Mouse (Mus musculus) embryonic facial prominence, embryonic 14.5 days (tissue): Measurements from ENCODE around the gene Pum2. TPM values are rescaled to one million over a fixed set of nuclear protein-coding genes. Genes with fewer than 3 reads are reported as not detected.
"Not testable (repeated sequence)": the region's sequence is repeated elsewhere in the genome, so short reads cannot be mapped to it uniquely, and the experiment has no call there.

Experiments used
- ATAC-seq: fragments of 200-750 bp; cut with Nextera tagmentation; 2 replicates; pipeline ENCODE4 v1.8.0; 2017; ENCODE audit warnings: low read depth, moderate number of reproducible peaks, moderate TSS enrichment
- DNase-seq: peaks from one replicate; pipeline ENCODE4 v3.0.0-alpha.2; 2015; ENCODE audit warnings: low spot score
- H3K27ac ChIP-seq: fragments of 300-500 bp; sonication (generic); replicated peaks from 2 replicates; pipeline ENCODE4 v1.5.1; 2014; ENCODE audit warnings: low read depth, mild to moderate bottlenecking, low read length, moderate library complexity
- H3K27me3 ChIP-seq: fragments of 300-500 bp; sonication (generic); replicated peaks from 2 replicates; pipeline ENCODE4 v1.6.1; 2014; ENCODE audit warnings: low read length; ENCODE audit not compliant: control insufficient read depth, insufficient read depth
- H3K36me3 ChIP-seq: fragments of 300-500 bp; sonication (generic); 2 replicates; pipeline ENCODE4 v1.6.1; 2014; ENCODE audit warnings: low read length, mixed read lengths; ENCODE audit not compliant: control insufficient read depth, insufficient read depth
- H3K4me1 ChIP-seq: fragments of 300-500 bp; sonication (generic); 2 replicates; pipeline ENCODE4 v1.6.1; 2014; ENCODE audit warnings: antibody characterized with exemption, low read length; ENCODE audit not compliant: control insufficient read depth, insufficient read depth
- H3K4me2 ChIP-seq: fragments of 300-500 bp; sonication (generic); 2 replicates; pipeline ENCODE4 v1.6.1; 2014; ENCODE audit warnings: low read depth, mild to moderate bottlenecking, low read length, moderate library complexity, mixed read lengths
- H3K4me3 ChIP-seq: fragments of 300-500 bp; sonication (generic); 2 replicates; pipeline ENCODE4 v1.5.1; 2014; ENCODE audit warnings: low read depth, mild to moderate bottlenecking, low read length
- H3K9ac ChIP-seq: fragments of 300-500 bp; sonication (generic); 2 replicates; pipeline ENCODE4 v1.6.1; 2014; ENCODE audit warnings: low read depth, mild to moderate bottlenecking, low read length, moderate library complexity, mixed read lengths
- H3K9me3 ChIP-seq: fragments of 300-500 bp; sonication (generic); 2 replicates; pipeline ENCODE4 v1.6.1; 2016; ENCODE audit warnings: low read length; ENCODE audit not compliant: control insufficient read depth
- WGBS: fragments of 180-500 bp; shearing (Covaris S2); extraction: QIAGEN DNeasy Blood & Tissue Kit; methylation state at CpG from one replicate; pipeline ENCODE4 v1.1.7; 2014; 5-methylcytosine and 5-hydroxymethylcytosine counted together
- polyA plus RNA-seq: library from polyadenylated mRNA; unstranded; fragments of >200 nt; fragmentation: Nextera tagmentation; extraction: Ambion mirVana; gene quantifications from 2 replicates; pipeline ENCODE4 v1.2.1, GENCODE M21; 2014

The Pum2 gene
- polyA plus RNA-seq = 52.7 and 56.1 TPM in 2 replicates

- peak within 1 kb of the TSS; percentile 90 for H3K4me3 ChIP-seq
- H3K4me2 ChIP-seq = peak within 1 kb of the TSS; percentile 87
- peak within 1 kb of the TSS; percentile 97 for H3K27ac ChIP-seq
- H3K9me3 ChIP-seq = no peaks in the 10 kb centered on the region
- no CpG with 5 or more reads among the region's 41 CpGs for WGBS
- no peaks in the 10 kb centered on the region for H3K27me3 ChIP-seq
- H3K4me1 ChIP-seq = peaks cover 24% of the 10 kb centered on the region
- peak within 1 kb of the TSS; percentile 100 for H3K9ac ChIP-seq
- peak; percentile 97 for DNase-seq
- H3K36me3 ChIP-seq = no peaks in the 10 kb centered on the region
- ATAC-seq = peak; percentile 97
Measured at GRCm38 (mm10) chr12:8673974-8674306, at the start of gene Pum2. Gene Pum2, plus strand, starts transcription at chr12:8674134.

GRCm38 (mm10) chr12:8629537-8629936 is 44.4 kb upstream of the Pum2 start:
- 94% methylated on average over 6 of the region's 6 CpGs for WGBS

GRCm38 (mm10) chr12:8631691-8632090 is 42.2 kb upstream of the Pum2 start:
- Histone ChIP-seq H3K27me3 (no peaks in the 10 kb centered on the region), H3K9me3 (no peaks in the 10 kb centered on the region), H3K27ac (no peak overlapping the region), H3K4me1 (no peaks in the 10 kb centered on the region), H3K36me3 (no peaks in the 10 kb centered on the region), H3K9ac (no peak overlapping the region), H3K4me3 (no peak overlapping the region), H3K4me2 (no peak overlapping the region)
- ATAC-seq (no peak), DNase-seq (no peak)
- 92% methylated on average over 1 of the region's 1 CpGs for WGBS

More at GRCm38 (mm10) chr12:8629537-8629936, 44.4 kb upstream of the Pum2 start:
- no peaks in the 10 kb centered on the region for H3K27me3 ChIP-seq
- H3K9me3 ChIP-seq = no peaks in the 10 kb centered on the region
- no peak overlapping the region for H3K4me2 ChIP-seq
- H3K4me1 ChIP-seq = no peaks in the 10 kb centered on the region
- no peak for ATAC-seq
- no peak for DNase-seq
- no peak overlapping the region for H3K4me3 ChIP-seq
- no peaks in the 10 kb centered on the region for H3K36me3 ChIP-seq
- no peak overlapping the region for H3K9ac ChIP-seq
- H3K27ac ChIP-seq = no peak overlapping the region

- ATAC-seq = no peak
- H3K36me3 ChIP-seq = no peaks in the 10 kb centered on the region
- H3K9ac ChIP-seq = no peak overlapping the region
- no peak overlapping the region for H3K4me2 ChIP-seq
- no peaks in the 10 kb centered on the region for H3K27me3 ChIP-seq
- WGBS = 97% methylated on average over 2 of the region's 2 CpGs
- no peak overlapping the region for H3K4me3 ChIP-seq
- H3K4me1 ChIP-seq = no peaks in the 10 kb centered on the region
- no peaks in the 10 kb centered on the region for H3K9me3 ChIP-seq
- no peak for DNase-seq
- H3K27ac ChIP-seq = no peak overlapping the region
Measured at GRCm38 (mm10) chr12:8632737-8633365, 41.1 kb upstream of the Pum2 start.

GRCm38 (mm10) chr12:8634306-8634705 is 39.6 kb upstream of the Pum2 start:
- ATAC-seq = no peak
- 91% methylated on average over 1 of the region's 1 CpGs for WGBS
- no peaks in the 10 kb centered on the region for H3K36me3 ChIP-seq

GRCm38 (mm10) chr12:8635546-8635945 is 38.4 kb upstream of the Pum2 start:
- no peaks in the 10 kb centered on the region for H3K36me3 ChIP-seq
- H3K9me3 ChIP-seq = no peaks in the 10 kb centered on the region
- no peaks in the 10 kb centered on the region for H3K27me3 ChIP-seq
- ATAC-seq (no peak), DNase-seq (no peak)
- H3K4me1 ChIP-seq = no peaks in the 10 kb centered on the region
- WGBS = 95% methylated on average over 4 of the region's 4 CpGs
- no peak overlapping the region for H3K9ac ChIP-seq
- no peak overlapping the region for H3K27ac ChIP-seq
- no peak overlapping the region for H3K4me2 ChIP-seq
- no peak overlapping the region for H3K4me3 ChIP-seq

More at GRCm38 (mm10) chr12:8634306-8634705, 39.6 kb upstream of the Pum2 start:
- DNase-seq = no peak
- no peaks in the 10 kb centered on the region for H3K4me1 ChIP-seq
- H3K27ac ChIP-seq = no peak overlapping the region
- H3K27me3 ChIP-seq = no peaks in the 10 kb centered on the region
- no peak overlapping the region for H3K4me2 ChIP-seq
- H3K9me3 ChIP-seq = no peaks in the 10 kb centered on the region
- no peak overlapping the region for H3K9ac ChIP-seq
- no peak overlapping the region for H3K4me3 ChIP-seq

GRCm38 (mm10) chr12:8636945-8637344 is 37.0 kb upstream of the Pum2 start:
- no peak overlapping the region for H3K4me3 ChIP-seq
- WGBS = 93% methylated on average over 14 of the region's 14 CpGs
- H3K27ac ChIP-seq = no peak overlapping the region
- ATAC-seq (no peak), DNase-seq (no peak)
- no peak overlapping the region for H3K9ac ChIP-seq
- no peaks in the 10 kb centered on the region for H3K36me3 ChIP-seq
- H3K9me3 ChIP-seq = no peaks in the 10 kb centered on the region
- H3K4me2 ChIP-seq = no peak overlapping the region
- no peaks in the 10 kb centered on the region for H3K4me1 ChIP-seq
- no peaks in the 10 kb centered on the region for H3K27me3 ChIP-seq

- not testable (repeated sequence) for H3K9me3 ChIP-seq, H3K27ac ChIP-seq, H3K4me1 ChIP-seq, ATAC-seq, H3K4me2 ChIP-seq, H3K36me3 ChIP-seq, H3K27me3 ChIP-seq, H3K4me3 ChIP-seq, H3K9ac ChIP-seq
- WGBS = 70% methylated on average over 10 of the region's 10 CpGs
- DNase-seq = peak; percentile 58
Measured at GRCm38 (mm10) chr12:8638411-8639087, 35.4 kb upstream of the Pum2 start.

GRCm38 (mm10) chr12:8640186-8640585 is 33.7 kb upstream of the Pum2 start:
- peak overlapping the region; percentile 88 for H3K4me3 ChIP-seq
- not testable (repeated sequence) for H3K36me3 ChIP-seq, H3K27me3 ChIP-seq, ATAC-seq, H3K4me1 ChIP-seq, DNase-seq, H3K9me3 ChIP-seq, H3K9ac ChIP-seq, H3K27ac ChIP-seq
- 14% methylated on average over 2 of the region's 2 CpGs for WGBS
- H3K4me2 ChIP-seq = peak overlapping the region; percentile 57
